Mouse (Mus musculus) induced T-regulatory cell, adult 2 months (primary cell): Measurements from ENCODE around the gene 5330417C22Rik.
"Not testable (repeated sequence)": the region's sequence is repeated elsewhere in the genome, so short reads cannot be mapped to it uniquely, and the experiment has no call there.

Experiments used
- DNase-seq: peaks from one replicate; pipeline ENCODE4 v3.0.0-alpha.2; 2012; ENCODE audit warnings: low read depth

The 5330417C22Rik gene

DNA sequence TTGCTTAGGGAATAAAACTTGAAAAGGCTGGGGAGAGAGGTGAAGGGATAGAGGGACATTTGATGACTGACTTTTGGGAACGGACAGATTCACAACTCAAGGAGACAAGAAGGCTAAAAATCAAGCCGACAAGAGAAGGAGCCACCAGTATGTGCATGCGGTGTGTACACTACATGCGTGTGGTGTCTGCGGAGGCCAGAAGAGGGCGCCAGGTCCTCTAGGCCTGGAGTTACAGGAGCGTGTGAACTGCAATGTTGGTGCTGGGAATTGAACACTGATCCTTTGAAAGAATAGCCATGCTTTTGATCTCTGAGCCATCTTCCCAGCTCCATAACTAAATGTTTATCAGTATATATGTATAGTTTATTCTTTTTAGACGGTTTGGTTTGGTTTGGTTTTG is 7.8 kb downstream of the 5330417C22Rik start:
- no peak for DNase-seq

DNA sequence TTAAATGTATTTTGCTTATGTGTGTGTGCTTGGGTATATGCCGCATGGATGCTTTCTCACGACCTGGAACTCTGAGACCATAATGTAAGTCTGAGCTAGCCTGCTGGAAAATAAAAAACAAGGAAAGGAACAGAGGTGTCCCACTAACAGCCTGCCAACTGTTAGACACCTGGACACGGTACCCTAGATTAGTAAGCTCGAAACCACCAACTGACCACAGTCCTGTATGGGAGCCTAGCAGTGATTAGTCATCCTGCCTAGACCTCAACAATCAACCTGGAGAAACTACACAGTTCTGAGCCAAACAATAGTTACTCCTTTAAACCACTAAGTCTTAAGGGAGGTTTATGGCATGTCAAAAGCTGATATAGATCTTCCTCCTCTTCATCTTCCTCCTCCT is 12.9 kb downstream of the 5330417C22Rik start:
- no peak for DNase-seq

DNA sequence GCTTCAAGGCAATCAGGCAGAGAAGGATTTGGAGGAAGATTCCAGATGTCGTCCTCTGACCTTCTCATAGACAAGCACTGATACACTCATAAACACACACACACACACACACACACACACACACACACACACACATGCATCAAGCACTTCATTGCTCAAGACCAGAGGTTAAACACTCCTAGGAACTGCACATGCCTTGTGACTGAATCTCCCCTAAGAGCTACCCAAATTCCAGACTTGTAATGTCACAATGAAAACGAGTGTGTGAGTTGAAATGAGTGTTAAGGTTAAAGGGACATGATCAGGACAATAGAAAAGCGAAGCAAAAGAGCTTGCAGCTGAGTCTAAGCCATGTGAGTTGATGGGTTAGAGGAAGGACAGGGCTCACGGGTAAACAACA is 18.1 kb downstream of the 5330417C22Rik start:
- DNase-seq: no peak

DNA sequence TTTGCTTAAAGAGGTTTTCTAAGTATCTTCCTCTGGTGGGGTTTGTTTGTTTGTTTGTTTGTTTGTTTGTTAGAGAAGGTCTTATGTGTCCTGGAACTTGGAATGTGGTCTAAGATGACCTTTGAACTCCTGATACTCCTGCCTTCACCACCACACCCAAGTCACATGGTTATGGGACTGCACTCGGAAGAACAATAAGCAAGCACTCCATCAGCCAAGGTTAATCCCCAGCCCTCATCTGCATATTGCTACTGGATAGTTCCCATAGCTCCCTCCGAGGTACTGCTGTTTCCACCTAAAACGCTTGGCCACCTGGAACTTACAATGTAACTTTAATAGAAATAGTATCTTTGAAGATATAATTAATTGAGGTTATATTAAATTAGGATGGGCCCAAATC is 22.9 kb downstream of the 5330417C22Rik start:
- DNase-seq: no peak

DNA sequence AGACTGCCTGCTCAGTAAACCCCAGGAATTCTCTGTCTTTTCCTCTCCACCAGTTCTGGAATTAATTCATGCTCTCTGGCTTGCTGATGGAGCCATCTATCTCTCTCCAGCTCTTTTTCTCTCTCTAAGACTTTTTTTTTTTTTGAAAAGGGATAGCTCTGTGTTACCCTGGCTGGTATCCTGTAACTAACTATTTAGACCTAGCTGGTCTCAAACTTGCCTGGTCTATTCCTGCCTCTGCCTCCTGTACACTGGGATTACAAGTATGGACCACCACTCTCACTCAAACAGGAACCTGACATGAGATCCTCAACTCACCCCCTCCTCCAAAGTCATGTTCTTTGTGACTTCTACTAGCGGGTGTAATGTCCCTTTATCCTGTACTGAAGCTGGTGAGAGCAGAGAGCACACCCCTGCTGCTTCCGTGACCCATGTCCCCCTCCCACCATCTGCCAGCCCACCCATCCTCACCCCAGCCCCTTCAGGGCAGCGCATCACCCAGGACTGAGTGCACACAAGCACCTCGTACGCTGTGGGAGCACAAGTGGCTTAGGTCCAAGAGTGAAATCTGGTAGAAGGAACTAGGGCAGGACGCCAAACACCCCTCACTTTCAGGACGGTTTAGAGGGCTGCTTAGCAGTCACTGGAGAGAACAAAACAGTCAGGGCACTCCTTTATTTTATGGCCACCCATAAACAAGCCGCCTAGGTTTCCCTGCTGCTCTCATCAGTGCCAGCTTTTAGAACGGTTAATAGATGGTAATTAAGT is 25.4 kb downstream of the 5330417C22Rik start:
- DNase-seq: no peak

DNA sequence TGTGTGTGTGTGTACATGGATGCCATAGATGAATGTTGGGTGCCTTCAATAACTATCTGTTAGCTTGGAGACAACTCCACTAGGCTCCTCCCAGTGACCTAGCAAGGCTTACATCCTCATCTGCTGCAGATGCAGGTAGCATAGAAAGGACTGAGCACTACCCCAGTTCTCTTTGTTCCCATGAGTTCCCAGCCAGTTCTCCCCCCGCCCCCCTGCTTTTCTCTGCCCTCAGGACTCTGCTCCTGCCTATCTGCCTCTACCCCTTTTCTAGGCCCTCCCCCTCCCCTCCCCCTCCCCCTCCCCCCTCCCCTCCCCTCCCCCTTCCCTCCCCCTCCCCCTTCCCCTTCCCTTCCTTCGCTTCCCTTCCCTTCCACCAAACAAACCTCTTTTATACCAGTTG is 26.2 kb downstream of the 5330417C22Rik start:
- no peak for DNase-seq

DNA sequence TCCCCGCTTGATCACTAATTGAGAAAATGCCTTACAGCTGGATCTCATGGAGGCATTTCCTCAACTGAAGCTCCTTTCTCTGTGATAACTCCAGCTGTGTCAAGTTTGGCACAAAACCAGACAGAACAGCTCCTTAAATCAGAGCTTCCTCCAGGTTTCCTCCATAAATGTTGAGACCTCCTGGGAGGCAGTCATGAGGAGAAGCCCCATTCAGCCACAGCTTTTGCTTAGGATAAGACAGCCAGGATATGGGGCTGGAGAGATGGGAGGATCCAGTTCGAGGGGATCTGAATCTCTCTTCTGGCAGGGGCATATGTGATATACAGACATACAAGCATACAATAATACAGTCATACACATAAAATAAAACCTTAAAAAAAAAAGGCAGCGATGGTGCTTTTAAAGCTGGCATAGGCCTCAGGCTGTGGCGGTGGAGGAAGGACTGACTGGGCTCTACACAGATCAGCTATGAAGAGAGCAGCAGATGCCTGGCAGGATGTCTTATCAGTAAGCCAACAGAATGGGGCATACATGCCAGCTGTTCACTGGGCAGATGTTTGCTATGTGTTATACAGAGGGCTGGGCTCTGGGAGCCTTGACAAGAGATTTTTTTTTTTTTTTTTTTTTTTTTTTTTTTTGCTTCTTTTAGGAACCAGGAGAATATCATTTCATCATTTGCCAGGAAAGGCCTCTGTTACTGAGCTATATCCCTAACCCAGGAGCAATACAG is 27.4 kb downstream of the 5330417C22Rik start:
- no peak for DNase-seq

DNA sequence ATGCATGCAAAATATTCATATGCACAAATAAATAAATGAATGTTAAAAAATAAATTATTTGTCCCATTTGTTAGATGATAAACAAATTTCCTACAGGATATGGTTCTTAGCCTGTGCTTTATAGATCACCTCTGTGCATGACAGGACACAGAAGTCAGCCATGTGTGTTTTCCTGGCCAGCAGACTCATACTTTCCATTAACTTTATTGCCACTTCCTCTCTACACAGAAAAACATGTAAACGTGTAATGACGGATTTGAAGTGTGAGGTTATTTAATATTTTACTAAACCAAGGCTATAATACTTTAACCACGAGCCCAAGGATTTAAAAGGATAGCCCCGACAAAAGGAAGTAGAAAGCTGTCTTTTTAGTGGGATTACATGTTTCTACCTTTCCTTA is 32.4 kb downstream of the 5330417C22Rik start:
- DNase-seq: peak; percentile 51

DNA sequence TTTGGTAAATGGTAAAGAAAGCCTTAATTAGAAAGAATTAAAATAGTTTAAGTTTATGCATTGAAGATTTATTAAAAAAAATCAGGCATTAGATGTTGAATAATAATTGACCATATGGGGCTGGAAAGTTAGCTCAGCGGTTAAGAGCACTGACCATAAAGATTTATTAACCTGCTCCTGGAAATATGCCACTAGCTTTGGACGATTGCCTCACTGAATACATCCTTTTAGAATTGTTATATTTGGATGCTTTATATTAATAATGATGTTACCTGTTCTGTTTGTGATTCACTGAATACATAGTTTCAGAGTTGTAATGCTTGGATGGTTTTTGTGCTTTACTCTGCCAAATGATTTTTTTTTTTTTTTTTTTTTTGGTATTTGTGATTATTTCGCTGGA is 34.9 kb downstream of the 5330417C22Rik start:
- not testable (repeated sequence) for DNase-seq

DNA sequence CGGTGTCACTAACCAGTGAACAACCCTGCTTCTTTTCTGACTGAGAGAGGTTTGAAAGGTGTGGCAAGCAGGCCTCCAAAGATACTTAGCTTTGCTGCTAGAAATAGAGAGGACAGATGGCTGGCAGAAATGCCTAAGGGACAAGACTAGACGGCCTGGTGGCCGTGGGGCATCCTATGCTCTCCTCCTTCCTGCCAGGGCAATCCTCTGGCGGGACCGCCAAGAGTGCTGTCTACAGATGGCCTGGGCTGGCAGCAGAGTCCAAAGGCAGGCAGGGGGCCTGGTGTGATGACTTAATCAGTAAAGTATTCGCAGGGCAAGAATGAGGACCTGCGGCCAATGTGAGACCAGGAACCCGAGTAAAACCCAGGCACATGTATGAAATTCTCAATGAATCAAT is 36.5 kb downstream of the 5330417C22Rik start:
- DNase-seq: no peak

DNA sequence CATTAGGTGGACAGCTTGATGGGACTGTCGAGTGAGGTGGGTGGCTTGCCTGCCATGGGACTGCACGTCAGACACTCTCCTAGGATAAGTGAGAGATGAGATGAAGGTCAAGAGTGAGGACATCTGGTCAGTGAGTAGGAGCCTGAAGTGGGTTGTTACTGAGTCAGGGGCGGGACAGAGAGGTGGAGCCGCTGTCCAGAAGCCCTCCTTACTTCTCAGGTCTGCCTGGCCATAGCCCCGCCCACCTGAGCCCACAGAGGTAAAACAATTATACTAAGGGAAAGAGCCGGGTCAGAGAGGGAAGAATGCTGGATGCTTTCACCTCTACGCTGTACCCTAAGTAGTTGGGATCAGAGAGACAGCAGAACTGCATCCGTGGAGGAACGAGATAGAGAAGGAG is 38.7 kb downstream of the 5330417C22Rik start:
- DNase-seq: no peak

DNA sequence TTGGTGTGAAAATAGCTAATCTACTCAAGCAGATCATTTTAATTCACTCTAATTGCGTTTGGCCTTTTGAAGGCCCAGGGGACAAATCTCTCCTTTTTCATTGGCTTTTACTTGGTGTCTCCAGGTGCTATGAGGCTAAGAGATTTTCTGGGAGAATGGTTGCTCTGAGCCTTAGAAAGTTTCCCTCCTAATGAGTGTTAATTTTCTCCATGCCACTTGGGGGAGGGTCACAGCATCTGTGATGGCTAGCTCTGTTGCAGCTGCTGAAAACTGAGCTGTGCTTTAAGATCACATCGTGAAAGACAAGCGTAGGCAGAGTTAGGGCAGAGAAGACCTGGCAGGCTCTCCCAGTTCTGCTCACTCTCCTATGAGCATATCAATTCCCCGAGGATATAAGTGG is 40.9 kb downstream of the 5330417C22Rik start:
- DNase-seq: no peak

DNA sequence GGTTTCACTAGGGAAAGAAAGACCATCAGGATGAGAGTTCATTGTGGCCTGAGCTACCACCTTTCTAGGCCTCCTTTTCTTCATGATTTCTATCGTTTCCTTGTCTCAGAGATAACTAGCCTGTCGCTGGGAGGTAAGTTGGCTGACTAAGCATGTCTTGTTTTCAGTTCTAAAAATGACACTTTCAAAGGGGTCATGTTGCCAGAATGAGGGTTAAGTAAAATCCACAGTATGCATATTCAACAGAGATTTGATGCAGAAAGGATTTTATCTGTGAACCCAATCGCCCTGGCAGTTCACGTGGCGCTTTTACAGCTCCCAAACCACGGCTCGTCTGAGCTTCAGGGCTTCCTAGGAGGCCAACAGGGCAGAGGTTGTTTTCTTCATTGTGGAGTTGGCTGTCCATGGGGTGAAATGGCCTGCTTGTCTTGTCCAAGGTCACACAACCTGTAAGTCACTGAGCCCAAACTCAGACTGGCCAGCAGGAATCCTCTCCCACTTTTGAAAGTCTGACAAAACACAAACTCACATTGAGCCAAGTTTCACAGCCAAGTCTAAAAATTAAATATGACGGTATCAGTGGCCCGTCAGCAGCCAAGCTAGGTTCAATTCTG is 41.4 kb downstream of the 5330417C22Rik start:
- no peak for DNase-seq

DNA sequence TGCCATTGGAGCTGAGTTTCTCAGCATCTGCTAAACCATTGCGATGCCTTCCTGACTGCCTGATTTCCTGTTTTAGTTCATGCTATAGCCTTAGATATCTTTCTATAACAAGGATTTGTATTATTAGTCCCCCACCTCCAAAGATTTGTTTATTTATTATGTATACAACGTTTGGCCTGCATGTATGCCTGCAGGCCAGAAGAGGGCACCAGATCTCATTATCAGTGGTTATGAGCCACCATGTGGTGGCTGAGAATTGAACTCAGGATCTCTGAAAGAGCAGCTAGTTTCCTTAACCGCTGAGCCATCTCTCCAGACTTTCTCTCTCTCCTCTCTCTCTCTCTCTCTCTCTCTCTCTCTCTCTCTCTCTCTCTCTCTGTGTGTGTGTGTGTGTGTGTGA is 46.4 kb downstream of the 5330417C22Rik start:
- peak; percentile 61 for DNase-seq

DNA sequence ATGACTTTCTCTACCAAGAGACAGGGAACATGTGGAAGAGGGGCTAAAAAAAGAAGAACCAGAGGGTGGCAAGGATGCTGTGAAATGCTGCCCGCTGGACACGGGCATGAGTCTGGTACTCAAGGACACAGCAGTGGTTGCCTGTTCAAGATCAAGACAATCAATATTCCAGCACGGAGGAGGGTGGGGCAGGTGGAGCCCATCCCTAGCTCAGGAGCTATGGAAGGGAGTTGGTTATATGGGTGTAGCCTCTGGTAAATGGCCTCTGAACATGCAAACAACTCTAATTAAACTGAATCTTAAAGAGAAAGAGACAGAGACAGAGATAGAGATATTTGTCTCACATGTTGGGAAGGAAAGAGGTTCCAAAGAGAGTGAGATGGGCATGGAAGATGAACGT is 51.6 kb downstream of the 5330417C22Rik start:
- DNase-seq: no peak

DNA sequence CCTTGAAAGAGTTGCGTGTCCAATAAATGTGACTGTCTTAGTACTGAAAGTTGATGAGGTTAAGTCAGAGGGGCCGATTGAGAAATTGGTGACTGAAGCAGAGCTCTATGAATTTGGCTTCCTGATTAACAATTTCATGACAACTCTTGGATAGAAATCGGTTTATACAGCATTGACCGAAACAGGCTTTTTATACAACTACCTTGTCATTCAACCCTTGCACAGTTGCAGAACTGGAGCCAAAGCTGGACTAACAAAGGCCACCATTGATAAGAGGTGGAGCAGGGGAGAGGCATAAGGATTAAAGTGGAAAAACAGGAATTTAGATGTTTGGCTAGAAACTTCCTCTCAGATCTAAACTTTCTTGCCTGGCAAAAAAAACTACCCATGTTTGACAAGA is 57.5 kb downstream of the 5330417C22Rik start:
- no peak for DNase-seq

DNA sequence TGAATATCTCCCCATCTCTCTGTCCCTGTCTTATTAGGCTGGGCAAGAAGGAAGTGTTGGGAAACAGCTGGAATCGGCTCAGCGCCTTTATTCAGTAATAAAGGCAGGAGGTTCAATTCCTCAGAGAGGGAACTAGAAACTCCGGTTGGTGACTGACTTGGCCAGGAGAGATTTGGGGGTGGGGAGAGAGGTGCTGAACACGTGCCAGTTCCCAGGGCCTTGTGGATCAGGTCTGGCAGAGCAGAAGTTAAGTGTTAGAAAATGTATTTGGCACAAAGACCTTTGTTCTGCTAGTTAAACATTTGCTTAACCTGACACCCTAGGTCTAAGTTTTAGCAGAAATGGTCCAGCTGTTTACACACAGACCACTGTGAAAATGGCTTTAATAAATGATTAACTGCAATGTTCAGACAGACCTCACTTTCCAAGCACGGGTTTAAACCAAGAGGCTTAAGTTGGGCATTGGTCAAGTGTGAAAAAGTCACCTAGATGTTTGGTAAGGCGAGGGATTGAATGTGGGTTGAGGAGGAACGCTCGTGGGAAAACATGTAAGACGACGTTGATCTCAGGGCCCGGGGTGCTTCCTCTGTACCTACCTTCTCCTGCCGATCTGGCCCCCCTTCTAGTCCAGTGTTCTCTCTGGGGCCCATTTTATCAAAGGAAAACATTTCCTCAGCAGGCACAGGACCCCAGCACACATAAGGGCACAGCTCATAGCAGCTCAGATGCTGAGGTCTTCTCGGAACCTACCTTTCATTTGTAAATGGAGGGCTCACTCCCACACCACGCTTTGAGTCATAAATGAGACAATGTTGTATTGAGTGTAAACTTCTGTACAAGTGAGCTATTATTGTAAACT is 59.3 kb downstream of the 5330417C22Rik start:
- no peak for DNase-seq

DNA sequence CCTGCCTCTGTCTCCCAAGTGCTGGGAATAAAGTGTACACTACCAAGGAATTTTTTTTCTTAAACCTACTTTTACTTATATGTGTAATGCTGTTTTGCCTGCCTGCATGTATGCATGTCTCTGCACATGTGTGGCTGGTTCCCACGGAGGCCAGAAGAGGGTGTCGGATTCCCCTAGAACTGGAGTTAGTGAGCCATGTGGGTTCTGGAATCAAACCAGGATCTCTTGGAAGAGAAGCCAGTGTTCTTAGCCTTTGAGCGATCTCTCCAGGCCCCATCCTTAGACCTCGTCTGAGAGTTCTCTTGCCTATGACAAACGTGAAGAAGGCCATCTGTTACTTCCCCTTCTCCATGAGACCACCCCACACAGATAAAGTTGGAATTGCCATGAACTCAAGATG is 60.8 kb downstream of the 5330417C22Rik start:
- no peak for DNase-seq

DNA sequence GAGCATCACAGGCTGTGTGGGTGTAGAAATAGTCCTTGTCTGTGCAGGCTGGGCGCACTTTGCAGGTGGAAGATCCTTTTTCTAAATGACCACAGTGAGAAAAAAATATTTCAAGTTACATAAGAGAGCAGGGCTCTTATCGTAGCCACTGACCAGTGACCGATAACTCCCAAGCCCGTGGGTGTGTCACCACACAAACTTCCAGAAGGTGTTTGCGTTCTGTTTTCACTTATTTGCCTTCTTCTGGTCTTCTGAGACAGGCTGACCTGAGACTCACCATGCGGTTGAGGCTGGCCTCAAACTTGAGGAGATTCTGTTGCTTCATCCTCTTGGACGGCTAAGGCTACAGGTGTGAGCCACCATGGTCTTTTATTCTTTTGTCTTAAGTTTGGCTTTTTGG is 61.4 kb downstream of the 5330417C22Rik start:
- no peak for DNase-seq

DNA sequence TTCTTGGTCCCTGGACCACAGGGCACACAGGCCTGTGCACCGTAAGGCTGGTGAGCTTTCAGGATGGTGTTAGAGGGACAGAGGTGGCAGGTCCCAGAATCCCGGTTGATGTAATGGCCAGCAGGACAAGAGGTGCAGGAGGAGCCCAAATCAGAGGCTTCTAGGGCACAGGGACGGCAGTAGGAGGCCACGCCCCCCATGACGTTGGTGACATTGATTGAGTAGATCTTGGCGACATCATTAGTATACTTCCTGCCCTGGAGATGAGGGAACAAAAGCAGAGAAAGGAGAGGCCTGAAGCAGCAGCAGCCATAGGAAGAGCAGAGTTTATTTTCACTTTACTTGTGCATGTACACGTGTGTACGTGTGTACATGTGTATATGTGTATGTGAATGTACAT is 68.6 kb downstream of the 5330417C22Rik start:
- peak; percentile 39 for DNase-seq

DNA sequence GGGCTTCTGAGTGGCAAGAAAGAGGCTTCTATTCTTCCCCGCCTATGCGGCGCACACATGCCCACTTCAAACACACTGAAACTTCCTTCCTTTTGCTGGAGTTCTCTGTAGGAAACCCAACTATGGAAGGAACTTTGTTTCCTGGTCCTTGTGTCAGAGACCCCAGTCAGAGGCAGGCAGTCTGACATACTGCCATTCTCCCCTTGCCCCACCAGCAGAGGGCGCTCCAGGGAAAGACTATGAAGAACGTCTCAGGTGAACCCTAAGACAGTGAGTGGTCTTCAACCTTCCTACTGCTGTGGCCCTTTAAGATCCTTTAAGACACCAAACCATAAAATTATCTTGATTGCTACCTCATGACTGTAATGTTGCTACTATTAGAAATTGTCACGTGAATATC is 69.9 kb downstream of the 5330417C22Rik start:
- peak; percentile 78 for DNase-seq

DNA sequence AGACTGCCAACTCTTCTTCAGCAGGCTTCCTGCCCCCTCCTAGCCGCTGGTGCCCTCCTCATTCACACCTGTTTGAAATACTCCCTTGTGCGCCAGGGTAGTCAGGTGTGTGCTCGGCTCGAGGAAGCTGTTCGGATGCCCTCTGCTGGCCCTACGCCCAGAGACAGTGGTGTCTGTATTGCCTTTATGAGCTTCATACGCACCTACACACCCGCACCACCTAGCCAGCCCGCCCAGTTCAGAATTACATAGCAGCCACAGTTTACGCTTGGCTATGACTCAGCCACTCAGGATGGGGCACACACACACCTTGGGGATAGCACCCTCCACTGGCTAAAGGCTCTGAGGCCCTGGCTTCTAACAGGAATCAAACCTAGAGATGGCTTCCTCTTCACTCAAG is 77.5 kb downstream of the 5330417C22Rik start:
- DNase-seq: peak; percentile 82
